Mouse (Mus musculus): Measurements from ENCODE around the gene Gm47955. TPM values are rescaled to one million over a fixed set of nuclear protein-coding genes. Genes with fewer than 3 reads are reported as not detected.

Gene Gm47955
- polyA plus RNA-seq, 1 experiment from 2014 or later, result not detected

- no peak for DNase-seq (ENCODE audit: extremely low spot score, low spot score)
- Histone ChIP-seq H3K27ac (no peak overlapping the region), H3K36me3 (replicated peaks) (no peaks in the 10 kb centered on the region), H3K4me3 (no peak overlapping the region), H3K9me3 (no peaks in the 10 kb centered on the region), H3K27me3 (ENCODE audit: poor library complexity, severe bottlenecking) (no peaks in the 10 kb centered on the region), H3K4me1 (no peaks in the 10 kb centered on the region)
- WGBS, result 85% methylated on average over 8 of the region's 8 CpGs
Observed at GRCm38 (mm10) chr1:83006218-83007179, 46.4 kb downstream of the Gm47955 start.

DNA sequence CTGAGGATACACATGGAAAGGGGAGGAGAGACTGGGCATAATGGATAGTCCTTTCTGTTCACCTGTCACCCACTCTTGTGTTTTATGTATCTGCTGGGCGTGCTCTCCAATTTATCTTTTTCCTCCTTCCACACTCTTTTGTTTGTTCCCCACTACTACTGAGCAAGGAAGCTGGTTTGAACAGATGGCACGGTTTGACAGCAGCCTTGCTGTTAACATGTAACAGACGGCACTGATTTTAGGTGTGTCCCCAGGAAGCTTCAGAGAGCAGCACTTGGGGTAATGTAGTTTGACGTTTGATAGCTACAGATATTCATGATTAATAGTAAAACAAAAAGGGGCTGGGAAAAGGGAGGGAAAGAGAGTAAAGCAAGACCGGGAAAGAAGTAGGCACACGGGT is 47.4 kb downstream of the Gm47955 start:
- H3K4me1 ChIP-seq, result no peaks in the 10 kb centered on the region
- no peaks in the 10 kb centered on the region for H3K36me3 ChIP-seq (replicated peaks)
- no peak for DNase-seq (ENCODE audit: extremely low spot score, low spot score)
- H3K9me3 ChIP-seq, result no peaks in the 10 kb centered on the region
- WGBS, result 85% methylated on average over 6 of the region's 6 CpGs
- no peaks in the 10 kb centered on the region for H3K27me3 ChIP-seq (ENCODE audit: poor library complexity, severe bottlenecking)
- H3K27ac ChIP-seq, result no peak overlapping the region
- no peak overlapping the region for H3K4me3 ChIP-seq

Other genes with a start within 250 kb of the Gm47955 start
- gene Mff, start 235.4 kb upstream of the Gm47955 start, polyA plus RNA-seq (2016; fragmentation: Nextera tagmentation; extraction: Ambion mirVana), result 214 and 220 TPM in 2 replicates
- gene Tm4sf20, start 191.8 kb upstream of the Gm47955 start, polyA plus RNA-seq (2016; fragmentation: Nextera tagmentation; extraction: Ambion mirVana), result not detected in 2 replicates
- not detected in 2 replicates for gene Gm47791, start 189.0 kb upstream of the Gm47955 start, polyA plus RNA-seq (2016; fragmentation: Nextera tagmentation; extraction: Ambion mirVana)
- 30.2 and 32.9 TPM in 2 replicates for gene Agfg1, start 120.8 kb upstream of the Gm47955 start, polyA plus RNA-seq (2016; fragmentation: Nextera tagmentation; extraction: Ambion mirVana)
- gene A030005L19Rik, start 47.0 kb upstream of the Gm47955 start, polyA plus RNA-seq (2016; fragmentation: Nextera tagmentation; extraction: Ambion mirVana), result not detected in 2 replicates
- not detected in 2 replicates for gene A030014E15Rik, start 35.4 kb upstream of the Gm47955 start, polyA plus RNA-seq (2016; fragmentation: Nextera tagmentation; extraction: Ambion mirVana)
- gene Gm6217, start 28.9 kb upstream of the Gm47955 start, polyA plus RNA-seq (2016; fragmentation: Nextera tagmentation; extraction: Ambion mirVana), result not detected in 2 replicates
- gene A030003K21Rik, start 16.9 kb upstream of the Gm47955 start, polyA plus RNA-seq (2016; fragmentation: Nextera tagmentation; extraction: Ambion mirVana), result not detected in 2 replicates
- not detected in 2 replicates for gene Gm7544, start 4.3 kb upstream of the Gm47955 start, polyA plus RNA-seq (2016; fragmentation: Nextera tagmentation; extraction: Ambion mirVana)
- not detected in 2 replicates for gene Gm47959, start 40.3 kb downstream of the Gm47955 start, polyA plus RNA-seq (2016; fragmentation: Nextera tagmentation; extraction: Ambion mirVana)
- 0.18 and 0.52 TPM in 2 replicates for gene Slc19a3, start 78.2 kb downstream of the Gm47955 start, polyA plus RNA-seq (2016; fragmentation: Nextera tagmentation; extraction: Ambion mirVana)
- gene Krtap28-10, start 82.2 kb downstream of the Gm47955 start, polyA plus RNA-seq (2016; fragmentation: Nextera tagmentation; extraction: Ambion mirVana), result not detected in 2 replicates
- not detected in 2 replicates for gene Gm47969, start 84.6 kb downstream of the Gm47955 start, polyA plus RNA-seq (2016; fragmentation: Nextera tagmentation; extraction: Ambion mirVana)
- gene A030005K14Rik, start 99.1 kb downstream of the Gm47955 start, polyA plus RNA-seq (2016; fragmentation: Nextera tagmentation; extraction: Ambion mirVana), result not detected in 2 replicates
- not detected in 2 replicates for gene Krtap28-13, start 100.6 kb downstream of the Gm47955 start, polyA plus RNA-seq (2016; fragmentation: Nextera tagmentation; extraction: Ambion mirVana)
- not detected in 2 replicates for gene Ccl20, start 156.5 kb downstream of the Gm47955 start, polyA plus RNA-seq (2016; fragmentation: Nextera tagmentation; extraction: Ambion mirVana)
- 0.15 and 0.25 TPM in 2 replicates for gene Daw1, start 199.5 kb downstream of the Gm47955 start, polyA plus RNA-seq (2016; fragmentation: Nextera tagmentation; extraction: Ambion mirVana)

Measured in forebrain, embryonic 10.5 days (tissue).